Mouse (Mus musculus): ENCODE measurements around the gene Gucy2g. TPM values are rescaled to one million over a fixed set of nuclear protein-coding genes. Genes with fewer than 3 reads are reported as not detected.

The Gucy2g gene
- total and polyA plus RNA-seq, 3 experiments = not detected

DNA sequence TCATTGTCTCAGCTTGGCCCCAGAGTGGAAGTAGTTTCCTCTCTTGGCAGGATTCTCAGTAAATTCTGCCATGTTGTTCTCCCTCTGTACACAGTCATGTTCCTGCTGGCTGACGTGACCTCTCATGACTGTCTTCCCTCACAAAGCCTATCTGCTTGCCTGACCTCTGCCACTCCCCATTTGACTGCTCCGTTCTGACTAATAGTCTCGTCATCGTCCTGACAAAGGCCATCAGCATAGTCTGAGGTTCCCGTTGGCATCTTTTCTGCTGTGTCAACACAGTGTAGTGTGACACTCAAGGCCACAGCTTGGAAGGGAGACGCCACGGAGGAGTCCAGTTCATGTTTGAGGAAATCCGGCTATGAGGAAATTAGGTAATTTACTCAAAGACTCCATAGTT is 8.9 kb downstream of the Gucy2g start:
- in situ Hi-C loops (cut with MboI; ENCODE audit: low pct_ligation_motif_present, low pct_unique_long_range_greater_than_20kb, low sequenced_read_pairs) = no loop called here
- Histone ChIP-seq H3K27me3 (replicated peaks) (no peaks in the 10 kb centered on the region), H3K36me3 (replicated peaks in 1 of 2; ENCODE audit: control insufficient read depth in 1 of 2, insufficient read depth in 1 of 2, low read length in 1 of 2) (no peaks in the 10 kb centered on the region), H3K27ac (ENCODE audit: insufficient read depth, low read depth) (no peak overlapping the region), H3K4me2 (ENCODE audit: insufficient read depth, low read depth, poor library complexity, severe bottlenecking) (no peak overlapping the region), H3K4me3 (replicated peaks in 1 of 3; ENCODE audit: low read depth in 2 of 3, low read length in 2 of 3, poor library complexity in 1 of 3) (no peak overlapping the region), H3K4me1 (ENCODE audit: control insufficient read depth in 1 of 2, insufficient read depth in 2 of 2) (peaks cover 10 to 23% of the 10 kb centered on the region in 2 experiments), H3K79me2 (replicated peaks; ENCODE audit: control insufficient read depth, extremely low read depth, insufficient read depth, poor library complexity, severe bottlenecking) (no peaks in the 10 kb centered on the region), H3K9me3 (replicated peaks; ENCODE audit: low read length) (no peaks in the 10 kb centered on the region), H3K9ac (ENCODE audit: insufficient read depth, low read depth) (no peak overlapping the region)
- TF ChIP-seq CHD1 (IDR thresholded peaks at IDR 0.05; ENCODE audit: low read depth, low read length) (no peak), IRF4 (IDR thresholded peaks at IDR 0.05; ENCODE audit: low read depth, low read length) (no peak), JUN (IDR thresholded peaks at IDR 0.05; ENCODE audit: insufficient read depth, low read depth, low read length) (no peak), RCOR1 (conservative IDR thresholded peaks at IDR 0.05; ENCODE audit: low read depth, low read length) (no peak), MAZ (IDR thresholded peaks at IDR 0.05; ENCODE audit: low read depth, low read length) (no peak), BHLHE40 (IDR thresholded peaks at IDR 0.05; ENCODE audit: low read depth, low read length) (no peak), SIN3A (IDR thresholded peaks at IDR 0.05; ENCODE audit: low read length) (no peak), HCFC1 (IDR thresholded peaks at IDR 0.05; ENCODE audit: low read depth, low read length) (no peak), MAX (IDR thresholded peaks at IDR 0.05; ENCODE audit: low read length) (no peak), EP300 (IDR thresholded peaks at IDR 0.05; ENCODE audit: low read length) (no peak), TCF12 (IDR thresholded peaks at IDR 0.05; ENCODE audit: low read depth, low read length) (no peak), PAX5 (IDR thresholded peaks at IDR 0.05; ENCODE audit: low read length) (no peak), ZNF384 (IDR thresholded peaks at IDR 0.05; ENCODE audit: low read depth, low read length) (no peak), NRF1 (IDR thresholded peaks at IDR 0.05; ENCODE audit: low read depth, low read length) (no peak), SMC3 (IDR thresholded peaks at IDR 0.05; ENCODE audit: low read depth, low read length) (no peak), ZMIZ1 (IDR thresholded peaks at IDR 0.05; ENCODE audit: low read depth, low read length) (no peak), RAD21 (IDR thresholded peaks at IDR 0.05; ENCODE audit: low read depth, low read length) (no peak), TBP (conservative IDR thresholded peaks at IDR 0.05; ENCODE audit: low read depth, low read length) (no peak), MEF2A (IDR thresholded peaks at IDR 0.05; ENCODE audit: borderline replicate concordance, low read depth, low read length) (no peak), KAT2A (IDR thresholded peaks at IDR 0.05; ENCODE audit: insufficient replicate concordance, low read length) (no peak)
- DNase-seq (ENCODE audit: extremely low read depth) = no peak
- dilution Hi-C loops (cut with MboI; ENCODE audit: extremely low pct_ligation_motif_present, extremely low pct_unique_long_range_greater_than_20kb, low sequenced_read_pairs) = no loop called here

GRCm38 (mm10) chr19:55231081-55231480 is 10.0 kb downstream of the Gucy2g start:
- no peak overlapping the region for H3K9ac ChIP-seq (ENCODE audit: insufficient read depth, low read depth)
- H3K4me2 ChIP-seq (ENCODE audit: insufficient read depth, low read depth, poor library complexity, severe bottlenecking) = no peak overlapping the region
- TF ChIP-seq IRF4 (IDR thresholded peaks at IDR 0.05; ENCODE audit: low read depth, low read length) (no peak), CTCF (conservative IDR thresholded peaks at IDR 0.05 in 1 of 2, IDR thresholded peaks at IDR 0.05 in 1 of 2; ENCODE audit: low read depth in 2 of 2, low read length in 2 of 2) (no peak), NELFE (IDR thresholded peaks at IDR 0.05; ENCODE audit: low read depth, low read length) (no peak), ZKSCAN1 (IDR thresholded peaks at IDR 0.05; ENCODE audit: borderline replicate concordance, low read depth, low read length) (no peak), USF1 (IDR thresholded peaks at IDR 0.05; ENCODE audit: low read depth, low read length) (no peak), TCF12 (IDR thresholded peaks at IDR 0.05; ENCODE audit: low read depth, low read length) (no peak), MAX (IDR thresholded peaks at IDR 0.05; ENCODE audit: low read length) (no peak), USF2 (conservative IDR thresholded peaks at IDR 0.05; ENCODE audit: low read depth, low read length) (no peak), MAZ (IDR thresholded peaks at IDR 0.05; ENCODE audit: low read depth, low read length) (no peak), ZMIZ1 (IDR thresholded peaks at IDR 0.05; ENCODE audit: low read depth, low read length) (no peak), CHD1 (IDR thresholded peaks at IDR 0.05; ENCODE audit: low read depth, low read length) (no peak), JUN (IDR thresholded peaks at IDR 0.05; ENCODE audit: insufficient read depth, low read depth, low read length) (no peak), MEF2A (IDR thresholded peaks at IDR 0.05; ENCODE audit: borderline replicate concordance, low read depth, low read length) (no peak), ETS1 (conservative IDR thresholded peaks at IDR 0.05; ENCODE audit: low read depth, low read length) (no peak), POLR2AphosphoS2 (IDR thresholded peaks at IDR 0.05; ENCODE audit: low read depth, low read length) (no peak), GABPA (IDR thresholded peaks at IDR 0.05; ENCODE audit: insufficient replicate concordance, low read depth, low read length) (no peak), MXI1 (IDR thresholded peaks at IDR 0.05; ENCODE audit: low read depth, low read length) (no peak), KAT2A (IDR thresholded peaks at IDR 0.05; ENCODE audit: insufficient replicate concordance, low read length) (no peak), PAX5 (IDR thresholded peaks at IDR 0.05; ENCODE audit: low read length) (no peak), UBTF (IDR thresholded peaks at IDR 0.05; ENCODE audit: low read depth, low read length) (no peak)
- no peaks in the 10 kb centered on the region for H3K36me3 ChIP-seq (replicated peaks in 1 of 2; ENCODE audit: control insufficient read depth in 1 of 2, insufficient read depth in 1 of 2, low read length in 1 of 2)
- DNase-seq (ENCODE audit: extremely low read depth) = no peak
- peaks cover 8 to 30% of the 10 kb centered on the region in 2 experiments for H3K4me1 ChIP-seq (ENCODE audit: control insufficient read depth in 1 of 2, insufficient read depth in 2 of 2)
- no peaks in the 10 kb centered on the region for H3K79me2 ChIP-seq (replicated peaks; ENCODE audit: control insufficient read depth, extremely low read depth, insufficient read depth, poor library complexity, severe bottlenecking)
- dilution Hi-C loops (cut with MboI; ENCODE audit: extremely low pct_ligation_motif_present, extremely low pct_unique_long_range_greater_than_20kb, low sequenced_read_pairs) (no loop called here), in situ Hi-C loops (cut with MboI; ENCODE audit: low pct_ligation_motif_present, low pct_unique_long_range_greater_than_20kb, low sequenced_read_pairs) (no loop called here)
- H3K9me3 ChIP-seq (replicated peaks; ENCODE audit: low read length) = peaks cover 8% of the 10 kb centered on the region
- H3K27me3 ChIP-seq (replicated peaks) = no peaks in the 10 kb centered on the region
- H3K4me3 ChIP-seq (replicated peaks in 1 of 3; ENCODE audit: low read depth in 2 of 3, low read length in 2 of 3, poor library complexity in 1 of 3) = no peak overlapping the region
- no peak overlapping the region for H3K27ac ChIP-seq (ENCODE audit: insufficient read depth, low read depth)

All from CH12.LX (cell line).